15 mouse cellular contexts compared by ENCODE assay signal in genomic region chr16:9941306-9941930, GRCm38 (mm10). TPM values are rescaled to one million over a fixed set of nuclear protein-coding genes. Genes with fewer than 3 reads are reported as not detected.
DNase-seq lines count a peak whose midpoint lies in the region; ATAC-seq and TF ChIP-seq lines count a peak whose summit lies in the region.
"Had no signal": no experiment of that assay in that cellular context is flagged by ENCODE, and none has a peak within 500 bp of the region (broad histone marks: within the 10 kb centered on the region; RNA-seq: fewer than 3 reads in every experiment).

No protein-coding gene starts in this region.

- H3K9me3 ChIP-seq in heart, embryonic 10.5 days = no peaks in the 10 kb centered on the region
- no peaks in the 10 kb centered on the region for H3K9me3 ChIP-seq in lung, postnatal 0 days (ENCODE audit: low read length)
- H3K9me3 ChIP-seq: stomach, embryonic 15.5 days had no signal

- no peaks in the 10 kb centered on the region for H3K27me3 ChIP-seq in heart, adult 2 months (ENCODE audit: control insufficient read depth, insufficient read depth, low read length)
- no peaks in the 10 kb centered on the region for H3K27me3 ChIP-seq in heart, embryonic 10.5 days (ENCODE audit: insufficient read depth, poor library complexity, severe bottlenecking)
- H3K27me3 ChIP-seq in lung, postnatal 0 days (replicated peaks; ENCODE audit: insufficient read depth, low read length) = no peaks in the 10 kb centered on the region
- H3K27me3 ChIP-seq: stomach, embryonic 15.5 days had no signal

- H3K36me3 ChIP-seq in heart, adult 2 months (ENCODE audit: control insufficient read depth, insufficient read depth, low read length) = no peaks in the 10 kb centered on the region
- H3K36me3 ChIP-seq in heart, embryonic 10.5 days = no peaks in the 10 kb centered on the region
- H3K36me3 ChIP-seq in lung, postnatal 0 days (ENCODE audit: insufficient read depth, low read length) = no peaks in the 10 kb centered on the region
- H3K36me3 ChIP-seq: stomach, embryonic 15.5 days had no signal

- no peak overlapping the region for H3K4me3 ChIP-seq in heart, adult 2 months
- no peak overlapping the region for H3K4me3 ChIP-seq in heart, embryonic 10.5 days
- no peak overlapping the region for H3K4me3 ChIP-seq in lung, postnatal 0 days (ENCODE audit: low read depth, low read length)
- H3K4me3 ChIP-seq: stomach, embryonic 15.5 days had no signal

- H3K4me1 ChIP-seq in heart, adult 2 months (ENCODE audit: control insufficient read depth, insufficient read depth, low read length) = no peaks in the 10 kb centered on the region
- no peaks in the 10 kb centered on the region; the same call in 1 of the 2 replicates for H3K4me1 ChIP-seq in heart, embryonic 10.5 days
- H3K4me1 ChIP-seq in lung, postnatal 0 days (ENCODE audit: insufficient read depth, low read depth, low read length) = no peaks in the 10 kb centered on the region
- H3K4me1 ChIP-seq: stomach, embryonic 15.5 days had no signal

- no peak for TF ChIP-seq POLR2A in heart, adult 2 months (IDR thresholded peaks at IDR 0.05; ENCODE audit: insufficient read depth, low read depth, low read length)

- DNase-seq in heart, adult 2 months = no peak
- no peak for DNase-seq in heart, embryonic 10.5 days (ENCODE audit: low spot score)
- DNase-seq in lung, postnatal 0 days (ENCODE audit: low spot score) = no peak
- no peak for DNase-seq in lung, postnatal 4 days
- DNase-seq in adrenal gland, postnatal 25 days = peak; percentile 13
- DNase-seq in cerebellum, postnatal 36 days = peak; percentile 45 to 64
- no peak for DNase-seq in right cerebral cortex, postnatal 10 days (ENCODE audit: low spot score in 2 of 2)
- DNase-seq: heart, adult 18-20 months; kidney, adult 9 months; liver; right cerebral cortex, postnatal 4 days had no signal

- H3K79me2 ChIP-seq in heart, adult 2 months (replicated peaks; ENCODE audit: control insufficient read depth, insufficient read depth, low read length) = no peaks in the 10 kb centered on the region

- TF ChIP-seq EP300 in heart, adult 2 months (IDR thresholded peaks at IDR 0.05; ENCODE audit: insufficient read depth, low read depth, low read length) = no peak
- no peak for TF ChIP-seq EP300 in lung, postnatal 0 days (IDR thresholded peaks at IDR 0.05)

- H3K9ac ChIP-seq in heart, adult 2 months (ENCODE audit: low read depth, low read length) = no peak overlapping the region
- no peak overlapping the region for H3K9ac ChIP-seq in lung, postnatal 0 days (replicated peaks; ENCODE audit: low read depth)
- H3K9ac ChIP-seq: stomach, embryonic 15.5 days had no signal

- H3K4me2 ChIP-seq in lung, postnatal 0 days (replicated peaks; ENCODE audit: low read depth, low read length) = no peak overlapping the region
- H3K4me2 ChIP-seq: stomach, embryonic 15.5 days had no signal

- H3K27ac ChIP-seq in heart, adult 2 months = no peak overlapping the region
- no peak overlapping the region for H3K27ac ChIP-seq in heart, embryonic 10.5 days
- H3K27ac ChIP-seq in lung, postnatal 0 days (ENCODE audit: low read length) = no peak overlapping the region
- H3K27ac ChIP-seq: macrophage; stomach, embryonic 15.5 days had no signal

- intact Hi-C loops in heart, adult 2 months (cut with DNase I) = no loop called here

- no peak for ATAC-seq in lung, postnatal 0 days
- ATAC-seq in erythroid progenitor cell, adult 5-6 weeks (replicated peaks; ENCODE audit: low FRiP score, poor library complexity, severe bottlenecking) = no peak

- 38% methylated on average over 8 of the region's 8 CpGs for WGBS in heart, adult 2 months
- WGBS in heart, embryonic 10.5 days = 46% methylated on average over 8 of the region's 8 CpGs
- WGBS in lung, postnatal 0 days = 28% methylated on average over 8 of the region's 8 CpGs

- 0 out of 2 replicates have a peak, but pooled peaks have one; percentile 11 for TF ChIP-seq CTCF in heart, adult 2 months (IDR thresholded peaks at IDR 0.05)
- peak; percentile 28; the same call in 1 of the 2 replicates for TF ChIP-seq CTCF in lung, postnatal 0 days (IDR thresholded peaks at IDR 0.05)

RNA-seq across cellular contexts. Expression of gene Grin2a, which starts 53.9 kb away (rescaled TPM):
- under 1 TPM; 0.07 to 0.10 TPM for total RNA-seq in heart, adult 2 months (2021)
- polyA plus RNA-seq in heart, adult 2 months (2012; rRNA removed) = 0.02 and 0.03 TPM in 2 replicates
- polyA plus RNA-seq in heart, embryonic 10.5 days (2016; fragmentation: Nextera tagmentation; extraction: Ambion mirVana) = 0.69 and 0.72 TPM in 2 replicates
- polyA plus RNA-seq in lung, postnatal 0 days (2015; fragmentation: Nextera tagmentation; extraction: Ambion mirVana) = 0.06 and 0.19 TPM in 2 replicates
- total RNA-seq in adrenal gland, postnatal 25 days (2021) = 2.4 and 2.9 TPM in 2 replicates
- total RNA-seq in erythroid progenitor cell, adult 5-6 weeks (2015; ENCODE audit: low replicate concordance) = not detected in 2 replicates
- not detected in 2 replicates for total RNA-seq in erythroid progenitor cell, adult 5-6 weeks (2017; ENCODE audit: low replicate concordance)
- total RNA-seq: hematopoietic stem cell, adult 5-6 weeks had no signal
- polyA plus RNA-seq: macrophage had no signal

Comparison
In these comparisons a context has a peak if more than half of its experiments do, and no peak if none do; other contexts are left out.
1. DNase-seq: peak in adrenal gland, postnatal 25 days (single experiment) and cerebellum, postnatal 36 days (2 of 2); none in heart, adult 2 months (0 of 2), heart, embryonic 10.5 days (single experiment), lung, postnatal 0 days (single experiment), lung, postnatal 4 days (0 of 2) and right cerebral cortex, postnatal 10 days (0 of 2).